Mouse (Mus musculus) erythroblast, embryonic 14.5 days (primary cell): ENCODE results near the gene Slc25a45. TPM values are rescaled to one million over a fixed set of nuclear protein-coding genes. Genes with fewer than 3 reads are reported as not detected.

Experiments used
- H3K27me3 ChIP-seq: 2 replicates; pipeline ENCODE4 v1.6.1; 2012; ENCODE audit warnings: inconsistent platforms; ENCODE audit not compliant: control insufficient read depth
- H3K36me3 ChIP-seq: 2 replicates; pipeline ENCODE4 v1.6.1; 2012; ENCODE audit warnings: mild to moderate bottlenecking, inconsistent platforms; ENCODE audit not compliant: control insufficient read depth
- H3K4me1 ChIP-seq: 2 replicates; pipeline ENCODE4 v1.6.1; 2012; ENCODE audit warnings: inconsistent platforms; ENCODE audit not compliant: control insufficient read depth
- H3K4me3 ChIP-seq: replicated peaks from 2 replicates; pipeline ENCODE3; 2012; ENCODE audit warnings: moderate library complexity, mild to moderate bottlenecking, inconsistent platforms
- H3K9me3 ChIP-seq: 2 replicates; pipeline ENCODE4 v1.6.1; 2012; ENCODE audit warnings: low read length, inconsistent platforms, mixed read lengths; ENCODE audit not compliant: control insufficient read depth
- GATA1 ChIP-seq: IDR thresholded peaks from 2 replicates; pipeline ENCODE4 v1.6.1; 2012; ENCODE audit warnings: low read length, inconsistent platforms, mixed read lengths
- TAL1 ChIP-seq: IDR thresholded peaks from 3 replicates; pipeline ENCODE4 v1.6.1; 2012; ENCODE audit warnings: low read length, inconsistent platforms, mixed read lengths
- polyA plus RNA-seq: library from polyadenylated mRNA; stranded (reverse); fragments of >175 nt; gene quantifications from 2 replicates; pipeline ENCODE4 v1.2.3, GENCODE M21; 2012

Gene Slc25a45
- polyA plus RNA-seq, 1 experiment: not detected

DNA sequence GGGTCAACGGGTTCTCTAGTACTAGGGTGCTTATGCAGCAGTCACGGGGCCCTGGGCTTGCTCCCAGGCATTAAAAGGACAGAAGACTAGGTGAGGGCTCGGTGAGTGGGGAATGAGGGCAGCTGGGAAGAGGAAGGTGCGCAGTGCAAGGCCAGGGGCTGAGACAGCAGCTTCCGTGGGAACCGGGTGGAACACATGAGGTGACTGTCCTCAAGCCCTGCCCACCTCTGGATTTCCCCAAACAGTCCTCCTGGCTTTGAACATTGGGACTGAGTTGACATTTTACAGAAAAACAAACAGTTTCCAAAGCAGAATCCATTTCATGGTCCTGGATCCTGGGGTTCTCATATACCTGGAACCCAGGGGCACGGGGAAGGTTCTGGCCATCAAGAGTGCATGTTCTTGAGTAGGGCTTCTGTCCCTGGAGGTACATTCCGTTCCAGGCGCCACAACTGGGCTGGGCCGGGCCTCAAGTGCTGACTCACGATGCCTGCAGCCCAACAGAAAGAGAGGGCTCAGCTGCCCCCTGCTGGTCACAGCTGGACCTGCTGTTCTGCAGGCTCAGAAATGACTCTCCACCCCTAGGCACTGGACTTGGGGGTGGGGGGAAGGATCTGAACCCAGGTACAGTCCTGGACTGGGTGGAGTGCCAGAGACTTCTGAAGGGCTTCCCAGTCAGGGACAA is 27.6 kb upstream of the Slc25a45 start:
- H3K4me3 ChIP-seq: peak overlapping the region; percentile 67
- peaks cover 20% of the 10 kb centered on the region for H3K36me3 ChIP-seq
- H3K4me1 ChIP-seq: peaks cover 79% of the 10 kb centered on the region

DNA sequence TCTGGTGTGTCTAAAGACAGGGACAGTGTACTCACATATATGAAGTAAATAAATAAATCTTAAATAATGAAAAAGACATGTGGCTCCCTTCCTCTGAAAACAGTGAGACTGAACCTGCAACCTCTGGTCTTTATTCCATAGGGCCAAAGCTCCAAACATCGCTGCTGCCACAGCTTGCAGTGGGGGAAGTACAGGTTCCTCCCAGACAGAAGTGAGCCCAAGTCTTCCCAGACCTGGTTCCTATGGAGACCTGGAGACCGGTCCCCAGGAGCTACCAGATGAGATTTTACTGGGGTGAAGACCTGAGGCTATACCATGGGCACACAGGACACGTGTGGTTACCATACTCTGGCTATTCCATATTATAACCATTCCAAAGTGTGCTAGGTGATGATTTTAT is 26.7 kb upstream of the Slc25a45 start:
- Histone ChIP-seq H3K36me3 (peaks cover 24% of the 10 kb centered on the region), H3K27me3 (no peaks in the 10 kb centered on the region), H3K4me1 (peaks cover 72% of the 10 kb centered on the region), H3K9me3 (no peaks in the 10 kb centered on the region), H3K4me3 (no peak overlapping the region)
- TF ChIP-seq GATA1: no peak
- TF ChIP-seq TAL1: no peak

More for the DNA sequence above, 27.6 kb upstream of the Slc25a45 start:
- TF ChIP-seq TAL1 (no peak), GATA1 (no peak)
- Histone ChIP-seq H3K9me3 (no peaks in the 10 kb centered on the region), H3K27me3 (no peaks in the 10 kb centered on the region)

DNA sequence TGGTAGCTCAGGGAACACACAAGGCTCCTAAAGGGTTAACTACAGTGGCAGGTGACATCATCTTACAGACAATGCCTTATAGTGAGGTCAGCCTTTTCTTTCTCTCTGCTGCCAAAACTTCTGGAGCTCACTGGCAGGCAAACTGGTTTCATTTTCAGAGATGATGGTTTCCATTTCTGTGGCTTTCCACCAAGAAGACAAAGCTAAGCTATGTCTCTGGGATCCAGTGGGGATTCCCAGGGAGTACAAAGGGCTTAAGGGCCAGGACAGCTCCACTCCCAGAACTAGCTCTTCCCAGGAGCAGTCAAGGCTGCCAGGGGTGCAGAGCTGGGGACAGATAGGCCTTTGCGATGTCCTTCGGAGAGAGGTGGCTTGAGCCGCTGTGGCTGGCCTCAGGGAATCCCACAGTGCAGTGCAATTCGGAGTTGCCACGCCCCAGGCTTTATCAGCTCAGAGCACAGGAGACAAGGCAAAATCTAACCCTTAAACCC is 26.1 kb upstream of the Slc25a45 start:
- Histone ChIP-seq H3K27me3 (no peaks in the 10 kb centered on the region), H3K9me3 (no peaks in the 10 kb centered on the region), H3K36me3 (peaks cover 28% of the 10 kb centered on the region), H3K4me3 (peak overlapping the region; percentile 6), H3K4me1 (peaks cover 65% of the 10 kb centered on the region)
- TF ChIP-seq TAL1 (no peak), GATA1 (no peak)

DNA sequence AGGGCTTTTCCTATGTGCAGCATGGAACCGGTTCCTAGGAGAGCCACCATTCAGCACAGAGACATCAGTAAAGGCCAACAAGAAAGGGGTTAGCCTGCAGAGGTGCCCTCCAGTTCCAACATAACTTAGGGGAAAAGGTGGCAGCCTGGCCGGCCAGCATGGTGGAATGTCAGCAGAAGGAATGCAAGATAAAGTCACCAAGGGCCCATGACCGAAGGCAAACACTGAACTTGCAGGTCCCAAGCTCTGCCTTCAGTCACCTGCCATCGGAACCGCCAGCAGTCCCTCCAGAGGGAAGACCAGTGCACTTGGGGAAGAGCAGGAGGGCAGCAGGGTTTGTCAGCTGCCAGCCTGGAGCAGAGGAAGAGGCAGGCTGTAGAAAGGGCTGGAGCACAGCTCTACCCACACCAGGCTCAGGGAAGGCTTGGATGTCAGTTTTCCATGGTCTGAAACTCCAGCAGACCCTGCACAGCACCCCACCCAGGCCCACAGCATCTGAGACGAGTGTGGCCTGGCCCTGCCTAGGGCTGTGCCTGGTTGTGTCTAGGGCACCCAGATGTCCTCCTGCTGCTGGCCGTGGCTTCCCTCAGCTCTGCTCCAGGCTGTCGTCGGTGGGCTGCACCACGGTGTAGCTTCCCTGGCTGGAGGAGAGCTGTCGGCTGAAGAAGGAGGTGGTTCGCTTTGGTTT is 25.4 kb upstream of the Slc25a45 start:
- Histone ChIP-seq H3K36me3 (peaks cover 34% of the 10 kb centered on the region), H3K27me3 (no peaks in the 10 kb centered on the region), H3K4me1 (peaks cover 59% of the 10 kb centered on the region), H3K9me3 (no peaks in the 10 kb centered on the region), H3K4me3 (no peak overlapping the region)
- no peak for TF ChIP-seq GATA1
- no peak for TF ChIP-seq TAL1

DNA sequence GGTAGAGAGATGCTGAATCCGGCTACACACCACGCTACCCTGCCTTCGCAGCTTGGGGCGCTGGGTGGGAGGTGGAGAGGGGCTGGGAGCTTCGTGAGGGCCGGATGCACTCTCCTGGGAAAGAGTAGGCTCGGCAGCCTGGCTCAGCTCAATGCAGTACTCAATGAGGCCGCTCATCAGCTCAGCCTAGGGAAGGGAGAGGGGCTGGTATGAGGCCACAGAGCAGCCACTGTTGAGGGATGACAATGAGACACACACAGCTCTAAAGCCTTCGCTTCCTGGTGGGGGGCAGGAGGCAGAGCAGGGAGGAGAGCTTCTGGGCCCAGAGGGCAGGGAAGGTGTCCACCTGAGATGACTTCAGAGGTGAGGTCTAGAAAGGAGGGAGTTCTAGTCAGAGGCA is 21.0 kb upstream of the Slc25a45 start:
- no peak overlapping the region for H3K4me3 ChIP-seq
- H3K4me1 ChIP-seq: peaks cover 14% of the 10 kb centered on the region
- H3K36me3 ChIP-seq: peaks cover 65% of the 10 kb centered on the region
- peaks cover 6% of the 10 kb centered on the region for H3K9me3 ChIP-seq
- TF ChIP-seq GATA1: no peak
- no peak for TF ChIP-seq TAL1
- no peaks in the 10 kb centered on the region for H3K27me3 ChIP-seq

DNA sequence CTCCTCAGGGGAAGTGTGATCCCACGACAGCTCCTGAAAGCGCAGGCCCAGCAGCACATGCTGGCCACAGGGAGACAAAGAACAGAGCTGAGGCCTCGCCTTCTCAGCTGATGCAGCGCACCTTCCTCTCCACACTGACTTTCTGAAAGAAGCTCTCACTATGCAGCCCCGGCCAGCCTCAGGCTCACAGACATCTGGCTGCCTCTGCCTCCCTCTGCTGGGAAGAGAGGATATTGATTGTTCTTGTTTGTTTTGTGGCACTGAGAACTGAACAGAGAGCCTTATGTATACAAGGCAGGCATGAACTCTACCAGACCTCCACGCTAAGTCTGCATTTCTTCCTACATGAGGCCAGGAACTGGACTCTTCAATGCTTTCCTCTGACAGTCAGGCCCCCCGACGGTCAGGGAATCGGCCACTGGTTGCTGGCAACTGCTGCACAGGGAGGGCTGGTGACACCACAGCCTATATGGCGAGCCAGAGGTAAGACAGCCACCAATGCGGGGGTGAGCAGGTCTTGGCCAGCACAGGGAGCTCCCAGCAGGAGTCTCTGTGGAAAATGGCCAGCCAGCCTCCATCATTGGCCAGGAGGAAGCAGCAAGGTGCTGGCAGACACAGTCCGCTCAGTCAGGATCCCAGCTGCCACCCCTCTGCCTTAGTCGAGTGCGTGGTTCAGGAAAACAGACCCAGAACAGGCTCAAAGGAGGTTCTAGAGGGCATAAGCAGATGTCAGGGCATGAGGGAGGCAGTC is 15.1 kb upstream of the Slc25a45 start:
- no peak for TF ChIP-seq GATA1
- no peak for TF ChIP-seq TAL1
- peaks cover 69% of the 10 kb centered on the region for H3K36me3 ChIP-seq
- no peak overlapping the region for H3K4me3 ChIP-seq
- H3K9me3 ChIP-seq: peaks cover 15% of the 10 kb centered on the region
- H3K27me3 ChIP-seq: no peaks in the 10 kb centered on the region; the same call in 1 of the 2 replicates
- H3K4me1 ChIP-seq: no peaks in the 10 kb centered on the region

DNA sequence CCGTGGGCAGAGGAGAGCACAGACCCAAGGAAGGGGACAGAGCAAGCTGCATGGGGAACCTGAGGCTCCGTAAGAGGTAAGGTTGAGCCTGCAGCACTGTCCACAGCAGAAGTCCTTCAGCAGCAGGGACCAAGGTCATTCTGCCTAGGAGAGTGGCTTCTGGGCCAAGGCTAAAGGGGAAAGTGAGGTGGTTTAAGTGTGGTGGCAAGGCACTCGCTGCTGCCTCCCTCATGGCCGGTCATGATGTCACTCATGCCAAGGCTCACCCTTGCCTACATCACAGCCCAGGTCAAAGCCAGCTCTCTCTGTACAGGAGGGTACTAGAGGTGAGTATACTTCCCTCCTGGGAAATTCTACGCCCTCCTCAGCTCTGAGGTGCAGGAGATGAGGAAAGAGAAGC is 13.8 kb upstream of the Slc25a45 start:
- H3K9me3 ChIP-seq: peaks cover 15% of the 10 kb centered on the region
- H3K4me3 ChIP-seq: no peak overlapping the region
- H3K27me3 ChIP-seq: no peaks in the 10 kb centered on the region; the same call in 1 of the 2 replicates
- TF ChIP-seq TAL1: no peak
- no peak for TF ChIP-seq GATA1
- no peaks in the 10 kb centered on the region for H3K4me1 ChIP-seq
- H3K36me3 ChIP-seq: peaks cover 72% of the 10 kb centered on the region

DNA sequence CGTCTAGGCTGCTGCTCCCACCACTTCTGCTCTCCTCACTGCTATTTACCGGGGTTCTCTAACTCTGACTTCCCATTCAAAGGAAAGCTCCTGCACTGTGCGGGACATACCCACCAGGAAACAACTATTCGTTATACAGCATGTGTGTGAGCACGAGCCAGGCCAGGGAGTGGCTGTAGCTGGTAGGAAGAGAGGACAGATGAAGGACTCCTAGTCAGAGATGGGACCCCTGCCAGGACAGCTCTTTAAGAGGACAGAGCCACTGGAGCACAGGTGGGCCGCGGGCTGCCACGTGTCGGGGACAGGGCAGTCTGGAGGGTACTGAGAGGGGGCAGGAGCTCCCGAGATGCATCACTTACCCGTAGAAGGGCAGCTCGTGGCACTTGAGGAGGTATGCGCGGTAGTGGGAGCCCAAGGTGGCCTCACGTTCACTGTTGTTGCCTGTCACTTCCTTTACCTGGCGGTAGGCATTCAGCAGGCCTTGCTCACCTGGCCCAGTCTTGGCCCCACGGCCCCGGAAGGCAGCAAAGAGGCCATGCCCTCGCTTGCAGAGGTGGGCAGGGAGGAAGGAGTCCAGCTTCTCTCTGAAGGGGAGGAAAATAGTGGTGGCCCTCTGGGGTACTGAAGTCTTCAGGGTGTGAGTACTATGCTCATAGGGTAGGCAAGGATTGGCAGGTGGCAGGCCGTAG is 12.8 kb upstream of the Slc25a45 start:
- H3K36me3 ChIP-seq: peaks cover 79% of the 10 kb centered on the region
- TF ChIP-seq TAL1 (no peak), GATA1 (no peak)
- peaks cover 15% of the 10 kb centered on the region for H3K9me3 ChIP-seq
- no peaks in the 10 kb centered on the region for H3K4me1 ChIP-seq
- H3K4me3 ChIP-seq: no peak overlapping the region
- H3K27me3 ChIP-seq: no peaks in the 10 kb centered on the region; the same call in 1 of the 2 replicates

DNA sequence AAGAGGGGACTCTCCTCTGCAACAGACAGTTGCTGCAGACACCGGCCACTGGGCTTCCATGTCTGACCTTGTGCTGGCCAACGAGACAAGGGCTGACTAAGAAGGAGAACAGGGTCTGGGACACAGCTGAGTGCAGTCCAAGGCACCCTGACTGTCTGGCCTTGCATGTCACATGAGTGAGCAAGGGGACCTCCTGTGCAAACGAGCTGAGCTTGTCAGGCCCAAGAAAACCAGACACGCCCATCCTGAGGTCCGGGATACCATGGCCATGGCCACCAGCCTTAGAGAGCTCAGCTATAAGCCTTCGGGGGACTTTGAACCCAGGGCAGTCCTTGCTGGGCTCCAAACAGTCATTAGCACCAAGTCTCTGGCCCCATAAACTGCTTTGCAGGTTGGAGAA is 9.5 kb upstream of the Slc25a45 start:
- peaks cover 71% of the 10 kb centered on the region for H3K36me3 ChIP-seq
- H3K4me3 ChIP-seq: no peak overlapping the region
- no peaks in the 10 kb centered on the region for H3K27me3 ChIP-seq
- H3K9me3 ChIP-seq: no peaks in the 10 kb centered on the region
- H3K4me1 ChIP-seq: peaks cover 10% of the 10 kb centered on the region
- TF ChIP-seq GATA1 (no peak), TAL1 (no peak)
